Mouse (Mus musculus): Measurements from ENCODE around the gene Tbcel. TPM values are rescaled to one million over a fixed set of nuclear protein-coding genes. Genes with fewer than 3 reads are reported as not detected.

Tbcel gene
- polyA plus RNA-seq, 1 experiment from 2014 or later: 6.1 TPM

Small RNAs within 50 kb of the gene (microRNA-seq; reads per million reads assigned to microRNA genes)
- gene Gm44311: not detected

Other genes starting within 250 kb of the Tbcel start
- gene Sc5d, start 243.6 kb downstream of the Tbcel start, polyA plus RNA-seq (2016; fragmentation: Nextera tagmentation; extraction: Ambion mirVana): 67.4 and 71.9 TPM in 2 replicates
- gene Tecta, start 107.9 kb downstream of the Tbcel start, polyA plus RNA-seq (2016; fragmentation: Nextera tagmentation; extraction: Ambion mirVana): 0.94 and 1.8 TPM in 2 replicates

Data from hindbrain, embryonic 12.5 days (tissue).